Mouse (Mus musculus): Measurements from ENCODE around the gene Rnf20. TPM values are rescaled to one million over a fixed set of nuclear protein-coding genes. Genes with fewer than 3 reads are reported as not detected.

Rnf20 gene
- polyA plus RNA-seq (2015; fragmentation: Illumina TruSeq; extraction: RNeasy Lipid Tissue Mini Kit (QIAGEN cat#74804); ENCODE audit: insufficient read depth, low read depth, low replicate concordance): 18.3 TPM

GRCm38 (mm10) chr4:49631319-49632138 lies at the start of gene Rnf20:
Gene Rnf20 (plus strand): TSS chr4:49632006.

GRCm38 (mm10) chr4:49597183-49598100 lies 34.4 kb upstream of the Rnf20 start, which contains the start of gene Tmem246:
Gene Tmem246 (minus strand): TSS chr4:49597876.

GRCm38 (mm10) chr4:49681812-49682211 lies 50.0 kb downstream of the Rnf20 start, which contains the start of gene Ppp3r2:
Gene Ppp3r2 (minus strand): TSS chr4:49682024.

Other genes starting within 250 kb of the Rnf20 start
- not detected for gene Acnat2, start 223.9 kb upstream of the Rnf20 start, polyA plus RNA-seq (2015; fragmentation: Illumina TruSeq; extraction: RNeasy Lipid Tissue Mini Kit (QIAGEN cat#74804); ENCODE audit: insufficient read depth, low read depth, low replicate concordance)
- gene Acnat1, start 158.1 kb upstream of the Rnf20 start, polyA plus RNA-seq (2015; fragmentation: Illumina TruSeq; extraction: RNeasy Lipid Tissue Mini Kit (QIAGEN cat#74804); ENCODE audit: insufficient read depth, low read depth, low replicate concordance): 0.57 TPM
- gene Baat, start 125.4 kb upstream of the Rnf20 start, polyA plus RNA-seq (2015; fragmentation: Illumina TruSeq; extraction: RNeasy Lipid Tissue Mini Kit (QIAGEN cat#74804); ENCODE audit: insufficient read depth, low read depth, low replicate concordance): not detected
- gene Mrpl50, start 110.9 kb upstream of the Rnf20 start, polyA plus RNA-seq (2015; fragmentation: Illumina TruSeq; extraction: RNeasy Lipid Tissue Mini Kit (QIAGEN cat#74804); ENCODE audit: insufficient read depth, low read depth, low replicate concordance): 8.3 TPM
- gene Zfp189, start 110.8 kb upstream of the Rnf20 start, polyA plus RNA-seq (2015; fragmentation: Illumina TruSeq; extraction: RNeasy Lipid Tissue Mini Kit (QIAGEN cat#74804); ENCODE audit: insufficient read depth, low read depth, low replicate concordance): 0.72 TPM
- gene Aldob, start 82.5 kb upstream of the Rnf20 start, polyA plus RNA-seq (2015; fragmentation: Illumina TruSeq; extraction: RNeasy Lipid Tissue Mini Kit (QIAGEN cat#74804); ENCODE audit: insufficient read depth, low read depth, low replicate concordance): 0.94 TPM
- gene Tmem246, start 34.1 kb upstream of the Rnf20 start, polyA plus RNA-seq (2015; fragmentation: Illumina TruSeq; extraction: RNeasy Lipid Tissue Mini Kit (QIAGEN cat#74804); ENCODE audit: insufficient read depth, low read depth, low replicate concordance): 2.7 TPM
- not detected for gene Ppp3r2, start 50.0 kb downstream of the Rnf20 start, polyA plus RNA-seq (2015; fragmentation: Illumina TruSeq; extraction: RNeasy Lipid Tissue Mini Kit (QIAGEN cat#74804); ENCODE audit: insufficient read depth, low read depth, low replicate concordance)
- gene Grin3a, start 213.7 kb downstream of the Rnf20 start, polyA plus RNA-seq (2015; fragmentation: Illumina TruSeq; extraction: RNeasy Lipid Tissue Mini Kit (QIAGEN cat#74804); ENCODE audit: insufficient read depth, low read depth, low replicate concordance): not detected

Measured in pancreas, adult 10 weeks (tissue).